ENCODE assay signal across 12 mouse cellular contexts in genomic region chr10:22154127-22154526, GRCm38 (mm10). TPM values are rescaled to one million over a fixed set of nuclear protein-coding genes. Genes with fewer than 3 reads are reported as not detected.
DNase-seq lines count a peak whose midpoint lies in the region; ATAC-seq and TF ChIP-seq lines count a peak whose summit lies in the region.
"Not testable (repeated sequence)": the region's sequence is repeated elsewhere in the genome, so short reads cannot be mapped to it uniquely, and the experiment has no call there.
"Had no signal": no experiment of that assay in that cellular context is flagged by ENCODE, and none has a peak within 500 bp of the region (broad histone marks: within the 10 kb centered on the region; RNA-seq: fewer than 3 reads in every experiment).

No protein-coding gene starts in this region.

- not testable (repeated sequence) for TF ChIP-seq CTCF in heart, postnatal 0 days (IDR thresholded peaks at IDR 0.05; ENCODE audit: low read depth); small intestine, adult 2 months (IDR thresholded peaks at IDR 0.05; ENCODE audit: extremely low read depth, insufficient read length, insufficient replicate concordance, low read depth, low read length)

- under 1% methylated on average over 38 of the region's 38 CpGs for WGBS in forebrain, embryonic 15.5 days
- WGBS in heart, postnatal 0 days = under 1% methylated on average over 38 of the region's 38 CpGs
- WGBS in intestine, embryonic 16.5 days = under 1% methylated on average over 38 of the region's 38 CpGs
- WGBS in limb, embryonic 15.5 days = under 1% methylated on average over 38 of the region's 38 CpGs
- WGBS in midbrain, embryonic 13.5 days = 1% methylated on average over 38 of the region's 38 CpGs
- under 1% methylated on average over 38 of the region's 38 CpGs for WGBS in small intestine, adult 2 months

- peak overlapping the region; percentile 43 for H3K4me2 ChIP-seq in forebrain, embryonic 15.5 days (replicated peaks)
- H3K4me2 ChIP-seq in heart, postnatal 0 days (ENCODE audit: low read depth, low read length) = peak overlapping the region; percentile 42; the same call in 1 of the 2 replicates
- peak overlapping the region; percentile 48 for H3K4me2 ChIP-seq in intestine, embryonic 16.5 days (ENCODE audit: low read depth, low read length)
- H3K4me2 ChIP-seq in limb, embryonic 15.5 days = peak overlapping the region; percentile 57
- peak overlapping the region; percentile 58 for H3K4me2 ChIP-seq in midbrain, embryonic 13.5 days (replicated peaks)

- peak; percentile 32 for DNase-seq in CD4-positive, CD25-positive, alpha-beta regulatory T cell, adult 2 months (ENCODE audit: low read depth, low spot score)
- DNase-seq in embryo, embryonic 10.5 days (ENCODE audit: low spot score) = peak; percentile 65
- DNase-seq in heart, postnatal 0 days (ENCODE audit: low spot score) = not testable (repeated sequence)

- peaks cover 32% of the 10 kb centered on the region for H3K4me1 ChIP-seq in forebrain, embryonic 15.5 days
- peaks cover 11% of the 10 kb centered on the region; the same call in 1 of the 2 replicates for H3K4me1 ChIP-seq in heart, postnatal 0 days (ENCODE audit: control insufficient read depth, insufficient read depth)
- peaks cover 15% of the 10 kb centered on the region for H3K4me1 ChIP-seq in intestine, embryonic 16.5 days (ENCODE audit: control insufficient read depth, insufficient read depth, low read length)
- peaks cover 41% of the 10 kb centered on the region for H3K4me1 ChIP-seq in limb, embryonic 15.5 days
- H3K4me1 ChIP-seq in midbrain, embryonic 13.5 days (replicated peaks) = peaks cover 36% of the 10 kb centered on the region
- peaks cover 10% of the 10 kb centered on the region for H3K4me1 ChIP-seq in small intestine, adult 2 months (ENCODE audit: control insufficient read depth, insufficient read depth, insufficient read length, low read length)

- H3K4me3 ChIP-seq in forebrain, embryonic 15.5 days = peak overlapping the region; percentile 33
- peak overlapping the region; percentile 40 for H3K4me3 ChIP-seq in heart, postnatal 0 days (ENCODE audit: low read depth, low read length)
- H3K4me3 ChIP-seq in intestine, embryonic 16.5 days (ENCODE audit: low read length) = peak overlapping the region; percentile 32
- peak overlapping the region; percentile 36 for H3K4me3 ChIP-seq in limb, embryonic 15.5 days
- peak overlapping the region; percentile 39 for H3K4me3 ChIP-seq in midbrain, embryonic 13.5 days (replicated peaks)
- H3K4me3 ChIP-seq in small intestine, adult 2 months (ENCODE audit: low read depth, low read length) = peak overlapping the region; percentile 44

- H3K27ac ChIP-seq in forebrain, embryonic 15.5 days (replicated peaks); heart, postnatal 0 days (ENCODE audit: low read depth); intestine, embryonic 16.5 days (ENCODE audit: low read length); limb, embryonic 15.5 days; midbrain, embryonic 13.5 days; small intestine, adult 2 months (ENCODE audit: insufficient read depth, low read depth, low read length): not testable (repeated sequence)

- not testable (repeated sequence) for H3K36me3 ChIP-seq in forebrain, embryonic 15.5 days; heart, postnatal 0 days (replicated peaks; ENCODE audit: control insufficient read depth, insufficient read depth, low read length); intestine, embryonic 16.5 days (ENCODE audit: control insufficient read depth, insufficient read depth, low read length); limb, embryonic 15.5 days; midbrain, embryonic 13.5 days; small intestine, adult 2 months (ENCODE audit: control insufficient read depth, insufficient read depth, low read length)

- TF ChIP-seq POLR2A in small intestine, adult 2 months (IDR thresholded peaks at IDR 0.05; ENCODE audit: low read depth, low read length) = not testable (repeated sequence)

- TF ChIP-seq EP300 in heart, postnatal 0 days (IDR thresholded peaks at IDR 0.05; ENCODE audit: low read depth) = not testable (repeated sequence)

- H3K27me3 ChIP-seq in forebrain, embryonic 15.5 days = peaks cover 60% of the 10 kb centered on the region
- peaks cover 88% of the 10 kb centered on the region for H3K27me3 ChIP-seq in heart, postnatal 0 days (ENCODE audit: control insufficient read depth, insufficient read depth, low read length)
- H3K27me3 ChIP-seq in intestine, embryonic 16.5 days (replicated peaks; ENCODE audit: control insufficient read depth, insufficient read depth, low read length) = peaks cover 39% of the 10 kb centered on the region
- peaks cover 79% of the 10 kb centered on the region for H3K27me3 ChIP-seq in limb, embryonic 15.5 days
- H3K27me3 ChIP-seq in midbrain, embryonic 13.5 days = peaks cover 82% of the 10 kb centered on the region
- peaks cover 57% of the 10 kb centered on the region for H3K27me3 ChIP-seq in small intestine, adult 2 months (ENCODE audit: control insufficient read depth, insufficient read depth, low read length)

- ATAC-seq in forebrain, embryonic 15.5 days (replicated peaks); heart, postnatal 0 days (ENCODE audit: insufficient read depth, low read depth); intestine, embryonic 16.5 days; limb, embryonic 15.5 days (ENCODE audit: insufficient number of reproducible peaks, low FRiP score, low TSS enrichment, low read depth); midbrain, embryonic 13.5 days: not testable (repeated sequence)

- H3K9me3 ChIP-seq in forebrain, embryonic 15.5 days; heart, postnatal 0 days (replicated peaks; ENCODE audit: control insufficient read depth, low read length); intestine, embryonic 16.5 days (ENCODE audit: control insufficient read depth, low read length); limb, embryonic 15.5 days; midbrain, embryonic 13.5 days: not testable (repeated sequence)

- not testable (repeated sequence) for H3K9ac ChIP-seq in forebrain, embryonic 15.5 days (replicated peaks); heart, postnatal 0 days (replicated peaks; ENCODE audit: low read depth, low read length); intestine, embryonic 16.5 days (ENCODE audit: low read depth, low read length); limb, embryonic 15.5 days; midbrain, embryonic 13.5 days (replicated peaks)

RNA-seq across cellular contexts. Expression of gene Raet1e, which starts 4.2 kb away (rescaled TPM):
- polyA plus RNA-seq in forebrain, embryonic 15.5 days (2015; fragmentation: Nextera tagmentation; extraction: Ambion mirVana) = 0.73 and 0.90 TPM in 2 replicates
- 1.3 TPM in 1 of 2 replicates, not detected in the other for total RNA-seq in heart, postnatal 0 days (2014; rRNA removed; ENCODE audit: low replicate concordance)
- 0.85 and 1.1 TPM in 2 replicates for polyA plus RNA-seq in heart, postnatal 0 days (2015; fragmentation: Nextera tagmentation; extraction: Ambion mirVana)
- 3.9 and 4.1 TPM in 2 replicates for polyA plus RNA-seq in intestine, embryonic 16.5 days (2015; fragmentation: Nextera tagmentation; extraction: Ambion mirVana)
- polyA plus RNA-seq in limb, embryonic 15.5 days (2015; fragmentation: Nextera tagmentation; extraction: Ambion mirVana) = 6.8 and 7.1 TPM in 2 replicates
- 2.3 and 2.7 TPM in 2 replicates for polyA plus RNA-seq in midbrain, embryonic 13.5 days (2015; fragmentation: Nextera tagmentation; extraction: Ambion mirVana)
- 0.37 and 0.44 TPM in 2 replicates for polyA plus RNA-seq in small intestine, adult 2 months (2012; rRNA removed)
- total RNA-seq: layer of hippocampus, adult 8-10 months; left cerebral cortex, postnatal 36 days had no signal
- polyA plus RNA-seq: frontal cortex, adult 2 months had no signal

RNA-seq across cellular contexts. Expression of gene H60b, which starts 4.3 kb away (rescaled TPM):
- 0.28 TPM in 1 of 2 replicates, not detected in the other for polyA plus RNA-seq in forebrain, embryonic 15.5 days (2015; fragmentation: Nextera tagmentation; extraction: Ambion mirVana)
- total RNA-seq in heart, postnatal 0 days (2014; rRNA removed; ENCODE audit: low replicate concordance) = not detected in 2 replicates
- 0.36 and 0.37 TPM in 2 replicates for polyA plus RNA-seq in heart, postnatal 0 days (2015; fragmentation: Nextera tagmentation; extraction: Ambion mirVana)
- polyA plus RNA-seq in intestine, embryonic 16.5 days (2015; fragmentation: Nextera tagmentation; extraction: Ambion mirVana) = 0.29 and 0.31 TPM in 2 replicates
- polyA plus RNA-seq in limb, embryonic 15.5 days (2015; fragmentation: Nextera tagmentation; extraction: Ambion mirVana) = 0.55 and 0.67 TPM in 2 replicates
- 1.4 and 1.5 TPM in 2 replicates for polyA plus RNA-seq in midbrain, embryonic 13.5 days (2015; fragmentation: Nextera tagmentation; extraction: Ambion mirVana)
- polyA plus RNA-seq in small intestine, adult 2 months (2012; rRNA removed) = not detected in 2 replicates
- total RNA-seq: heart, postnatal 14 days; layer of hippocampus, adult 8-10 months had no signal

RNA-seq across cellular contexts. Expression of gene E030030I06Rik, which starts 5.1 kb away (rescaled TPM):
- 4.3 and 5.5 TPM in 2 replicates for polyA plus RNA-seq in forebrain, embryonic 15.5 days (2015; fragmentation: Nextera tagmentation; extraction: Ambion mirVana)
- 1.8 and 4.2 TPM in 2 replicates for total RNA-seq in heart, postnatal 0 days (2014; rRNA removed; ENCODE audit: low replicate concordance)
- polyA plus RNA-seq in heart, postnatal 0 days (2015; fragmentation: Nextera tagmentation; extraction: Ambion mirVana) = 3.2 and 4.9 TPM in 2 replicates
- polyA plus RNA-seq in intestine, embryonic 16.5 days (2015; fragmentation: Nextera tagmentation; extraction: Ambion mirVana) = 28.0 and 30.0 TPM in 2 replicates
- 10.8 and 17.5 TPM in 2 replicates for polyA plus RNA-seq in limb, embryonic 15.5 days (2015; fragmentation: Nextera tagmentation; extraction: Ambion mirVana)
- 8.6 and 9.6 TPM in 2 replicates for polyA plus RNA-seq in midbrain, embryonic 13.5 days (2015; fragmentation: Nextera tagmentation; extraction: Ambion mirVana)
- 2.9 and 4.4 TPM in 2 replicates for polyA plus RNA-seq in small intestine, adult 2 months (2012; rRNA removed)
